In genomic region chr11:87639206-87639605, GRCm38 (mm10) we compare ENCODE assay signal across 8 mouse cellular contexts. TPM values are rescaled to one million over a fixed set of nuclear protein-coding genes. Genes with fewer than 3 reads are reported as not detected.
DNase-seq lines count a peak whose midpoint lies in the region; ATAC-seq lines count a peak whose summit lies in the region.

No protein-coding gene starts in this region.

- peak overlapping the region; percentile 73 for H3K9ac ChIP-seq in forebrain, embryonic 13.5 days
- peak overlapping the region; percentile 85 for H3K9ac ChIP-seq in limb, embryonic 12.5 days (replicated peaks)
- peak overlapping the region; percentile 67 for H3K9ac ChIP-seq in midbrain, embryonic 12.5 days (replicated peaks)

- no peaks in the 10 kb centered on the region for H3K9me3 ChIP-seq in forebrain, embryonic 13.5 days (replicated peaks)
- H3K9me3 ChIP-seq in limb, embryonic 12.5 days, result no peaks in the 10 kb centered on the region
- H3K9me3 ChIP-seq in midbrain, embryonic 12.5 days, result no peaks in the 10 kb centered on the region

- peak overlapping the region; percentile 44 for H3K4me3 ChIP-seq in forebrain, embryonic 13.5 days
- peak overlapping the region; percentile 49 for H3K4me3 ChIP-seq in limb, embryonic 12.5 days (replicated peaks)
- H3K4me3 ChIP-seq in midbrain, embryonic 12.5 days, result peak overlapping the region; percentile 41

- 0 out of 2 replicates have a peak, but pooled peaks cover 5% of the 10 kb centered on the region for H3K36me3 ChIP-seq in forebrain, embryonic 13.5 days (ENCODE audit: poor library complexity, severe bottlenecking)
- peaks cover 5% of the 10 kb centered on the region for H3K36me3 ChIP-seq in limb, embryonic 12.5 days
- H3K36me3 ChIP-seq in midbrain, embryonic 12.5 days, result peaks cover 5% of the 10 kb centered on the region; the same call in 1 of the 2 replicates

- H3K4me1 ChIP-seq in forebrain, embryonic 13.5 days, result peaks cover 10% of the 10 kb centered on the region
- H3K4me1 ChIP-seq in limb, embryonic 12.5 days (replicated peaks), result peaks cover 10% of the 10 kb centered on the region
- H3K4me1 ChIP-seq in midbrain, embryonic 12.5 days, result peaks cover 11% of the 10 kb centered on the region

- peak overlapping the region; percentile 77 for H3K4me2 ChIP-seq in forebrain, embryonic 13.5 days
- peak overlapping the region; percentile 72 for H3K4me2 ChIP-seq in limb, embryonic 12.5 days
- H3K4me2 ChIP-seq in midbrain, embryonic 12.5 days (replicated peaks), result peak overlapping the region; percentile 63

- ATAC-seq in cerebellum, adult (ENCODE audit: insufficient number of reproducible peaks, low FRiP score, low TSS enrichment), result peak; percentile 82
- peak; percentile 21; the same call in 1 of the 2 replicates for ATAC-seq in forebrain, embryonic 13.5 days
- peak; percentile 79; the same call in 1 of the 2 replicates for ATAC-seq in limb, embryonic 12.5 days (ENCODE audit: insufficient number of reproducible peaks, insufficient read depth, low FRiP score, low TSS enrichment, low read depth)
- peak; percentile 34; the same call in 1 of the 2 replicates for ATAC-seq in midbrain, embryonic 12.5 days (ENCODE audit: low FRiP score, low read depth)

- WGBS in forebrain, embryonic 13.5 days, result under 1% methylated on average over 29 of the region's 29 CpGs
- under 1% methylated on average over 29 of the region's 29 CpGs for WGBS in limb, embryonic 12.5 days
- 1% methylated on average over 29 of the region's 29 CpGs for WGBS in midbrain, embryonic 12.5 days

- DNase-seq in Muller cell, postnatal 12 days (ENCODE audit: inconsistent ontology term), result peak; percentile 68
- peak; percentile 72 for DNase-seq in heart, postnatal 4 days
- DNase-seq in spleen, postnatal 14 days (ENCODE audit: low spot score in 2 of 2), result peak; percentile 25 to 46
- DNase-seq in frontal cortex, postnatal 36 days (ENCODE audit: low spot score in 2 of 2), result no peak

- no peaks in the 10 kb centered on the region for H3K27me3 ChIP-seq in forebrain, embryonic 13.5 days
- no peaks in the 10 kb centered on the region for H3K27me3 ChIP-seq in limb, embryonic 12.5 days
- H3K27me3 ChIP-seq in midbrain, embryonic 12.5 days, result no peaks in the 10 kb centered on the region

- H3K27ac ChIP-seq in forebrain, embryonic 13.5 days, result no peak overlapping the region
- peak overlapping the region; percentile 35; the same call in 1 of the 2 replicates for H3K27ac ChIP-seq in limb, embryonic 12.5 days
- H3K27ac ChIP-seq in midbrain, embryonic 12.5 days (replicated peaks), result no peak overlapping the region

RNA-seq across cellular contexts. Expression of gene Hsf5, which starts 22.2 kb away (rescaled TPM):
- 0.27 and 0.53 TPM in 2 replicates for polyA plus RNA-seq in forebrain, embryonic 13.5 days (2015; fragmentation: Nextera tagmentation; extraction: Ambion mirVana)
- under 1 TPM; 0.09 to 0.10 TPM for total RNA-seq in heart, postnatal 4 days (2021)
- polyA plus RNA-seq in limb, embryonic 12.5 days (2016; fragmentation: Nextera tagmentation; extraction: Ambion mirVana), result 0.19 and 0.21 TPM in 2 replicates
- 0.36 and 0.38 TPM in 2 replicates for polyA plus RNA-seq in midbrain, embryonic 12.5 days (2016; fragmentation: Nextera tagmentation; extraction: Ambion mirVana)

RNA-seq across cellular contexts. Expression of gene Rnf43, which starts 23.3 kb away (rescaled TPM):
- 0.70 and 1.5 TPM in 2 replicates for polyA plus RNA-seq in forebrain, embryonic 13.5 days (2015; fragmentation: Nextera tagmentation; extraction: Ambion mirVana)
- total RNA-seq in heart, postnatal 4 days (2021), result under 1 TPM; 0.36 to 0.95 TPM
- polyA plus RNA-seq in limb, embryonic 12.5 days (2016; fragmentation: Nextera tagmentation; extraction: Ambion mirVana), result 2.8 and 4.0 TPM in 2 replicates
- polyA plus RNA-seq in midbrain, embryonic 12.5 days (2016; fragmentation: Nextera tagmentation; extraction: Ambion mirVana), result 0.93 and 1.5 TPM in 2 replicates

RNA-seq across cellular contexts. Expression of gene Mtmr4, which starts 47.2 kb away (rescaled TPM):
- polyA plus RNA-seq in forebrain, embryonic 13.5 days (2015; fragmentation: Nextera tagmentation; extraction: Ambion mirVana), result 49.2 and 54.6 TPM in 2 replicates
- total RNA-seq in heart, postnatal 4 days (2021), result 10 to 100 TPM; 15.2 TPM
- polyA plus RNA-seq in limb, embryonic 12.5 days (2016; fragmentation: Nextera tagmentation; extraction: Ambion mirVana), result 53.4 and 54.0 TPM in 2 replicates
- 76.9 and 87.9 TPM in 2 replicates for polyA plus RNA-seq in midbrain, embryonic 12.5 days (2016; fragmentation: Nextera tagmentation; extraction: Ambion mirVana)

Comparison
In these comparisons a context has a peak if more than half of its experiments do, and no peak if none do; other contexts are left out.
1. DNase-seq: peak in Muller cell, postnatal 12 days (single experiment), heart, postnatal 4 days (single experiment) and spleen, postnatal 14 days (2 of 2); none in frontal cortex, postnatal 36 days (0 of 2).
2. ATAC-seq: peak in every context shown above with its lines; median percentile 82 in cerebellum, adult; 79 in limb, embryonic 12.5 days; 34 in midbrain, embryonic 12.5 days; 21 in forebrain, embryonic 13.5 days.
3. Peak in every context shown above with its lines, with median percentiles within 50 percentile points of each other: H3K4me2 ChIP-seq, H3K4me3 ChIP-seq and H3K9ac ChIP-seq.